Mouse (Mus musculus) urinary bladder, postnatal 14 days (tissue): ENCODE measurements around the gene Elovl5.

Source experiments
- DNase-seq: peaks from one replicate; pipeline ENCODE4 v3.0.0; 2021; ENCODE audit warnings: low spot score

Gene Elovl5

DNA sequence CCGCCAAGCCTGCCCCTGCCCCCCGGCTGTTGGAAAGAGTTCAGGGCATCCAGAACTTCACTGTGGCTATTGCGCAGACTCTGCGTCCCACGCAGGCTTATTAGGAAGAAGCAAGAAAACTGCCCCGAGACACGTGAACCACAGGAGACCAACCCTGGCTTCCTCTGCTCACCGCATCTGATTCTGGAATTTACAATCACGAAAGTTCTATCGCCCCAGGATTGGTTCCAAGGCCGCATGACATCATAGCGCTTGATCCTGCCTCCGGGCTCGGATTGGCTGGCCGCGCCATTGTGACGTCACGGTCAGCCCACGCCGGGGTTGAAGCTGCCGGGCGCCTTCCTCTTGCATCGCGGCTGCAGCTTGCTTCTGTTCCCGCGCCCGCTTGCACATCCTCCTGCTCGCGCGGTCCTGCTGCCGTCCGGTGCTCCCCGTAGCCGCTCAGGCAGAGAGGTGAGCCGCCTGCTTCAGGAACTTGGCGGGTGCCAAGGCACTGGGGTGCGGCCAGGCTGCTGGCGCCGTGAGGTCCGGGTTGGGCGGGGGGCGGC lies at the start of gene Elovl5:
TSS of gene Elovl5 (plus strand) at position 291 of the 548 bp plus-strand sequence.
- peak; percentile 97 for DNase-seq

GRCm38 (mm10) chr9:77891501-77891900 lies 25.7 kb upstream of the Elovl5 start:
- no peak for DNase-seq

- no peak for DNase-seq
Observed at GRCm38 (mm10) chr9:77898551-77898950, 18.6 kb upstream of the Elovl5 start.

GRCm38 (mm10) chr9:77904133-77904532 lies 13.0 kb upstream of the Elovl5 start:
- no peak for DNase-seq

DNA sequence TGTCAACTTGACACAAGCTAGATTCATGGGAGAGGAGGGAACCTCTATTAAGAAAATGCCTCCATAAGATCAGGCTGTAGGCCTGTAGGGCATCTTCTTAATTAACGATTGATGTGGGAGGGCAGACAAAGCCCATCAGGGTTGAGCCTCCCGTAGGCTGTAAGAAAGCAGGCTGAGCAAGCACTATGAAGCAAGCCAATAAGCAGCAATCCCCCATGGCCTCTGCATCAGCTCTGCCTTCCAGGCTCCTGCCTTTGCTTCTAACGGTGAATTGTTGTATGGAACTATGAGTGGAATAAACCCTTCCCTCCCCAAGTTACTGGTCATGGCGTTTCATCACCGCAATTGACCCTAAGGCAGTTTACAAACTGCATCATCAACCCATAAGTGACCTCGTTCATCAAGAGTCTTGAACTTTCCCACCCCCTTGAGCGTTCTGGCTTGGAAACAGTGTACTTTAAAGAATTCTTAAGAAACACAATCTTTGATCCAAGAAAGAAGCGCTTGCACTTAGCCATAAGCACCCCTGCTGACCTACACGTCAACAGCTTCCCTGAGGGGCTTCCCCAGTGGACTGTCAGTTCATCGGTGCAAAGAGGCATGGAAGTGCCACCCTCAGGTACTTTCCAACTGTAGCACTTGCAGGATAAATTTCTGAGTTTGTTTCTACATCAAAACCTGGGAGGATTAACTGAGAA lies 7.4 kb upstream of the Elovl5 start:
- no peak for DNase-seq

DNA sequence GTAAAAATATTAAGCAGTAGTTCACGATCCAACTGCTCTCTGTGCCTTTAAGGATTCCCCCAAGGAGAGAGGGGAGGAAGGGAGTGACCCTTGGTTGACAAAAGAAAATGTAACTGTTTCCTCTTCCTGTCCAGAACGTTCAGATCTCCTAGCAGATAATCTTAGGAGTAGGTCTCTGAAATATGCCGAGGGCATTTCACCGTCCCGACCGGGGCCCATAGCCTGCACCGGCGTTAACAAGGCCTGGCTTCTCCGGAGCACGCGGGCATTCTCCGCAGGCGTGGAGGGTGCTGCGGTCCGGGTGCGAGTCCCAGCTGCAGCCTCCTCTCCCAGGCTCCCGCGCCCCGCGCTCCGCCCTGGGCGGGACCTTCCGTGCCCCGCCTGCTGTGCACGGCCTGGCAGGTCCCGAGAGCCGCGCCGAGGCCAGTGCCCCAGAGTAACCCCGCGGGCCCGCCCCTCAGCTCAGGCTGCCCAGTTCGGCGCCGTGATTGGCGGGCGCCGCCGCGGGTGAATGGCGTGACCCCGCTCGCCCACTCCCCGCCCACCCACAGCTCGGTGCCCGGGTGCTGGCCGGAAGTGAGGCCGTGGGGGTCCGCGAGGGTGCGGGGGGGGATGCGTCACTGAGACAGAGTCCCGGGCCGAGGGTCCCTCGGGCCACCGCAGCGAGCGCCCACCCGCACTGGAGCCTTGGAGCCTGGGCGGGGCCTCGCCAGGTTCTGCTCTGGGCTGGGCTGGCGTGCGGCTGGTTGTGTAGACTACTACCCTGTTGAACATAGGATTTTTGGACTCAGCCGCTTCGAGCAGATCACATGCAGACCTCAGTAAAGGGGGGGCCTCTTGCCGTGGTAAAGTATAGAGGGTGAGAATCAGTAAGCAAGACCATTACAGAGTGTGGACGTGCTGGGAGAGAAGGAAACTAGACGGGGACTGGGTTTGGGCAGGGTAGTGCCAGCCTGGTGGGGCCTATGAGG lies 6.6 kb upstream of the Elovl5 start:
- peak; percentile 93 for DNase-seq

- DNase-seq: no peak
Observed at GRCm38 (mm10) chr9:77911508-77912229, 5.5 kb upstream of the Elovl5 start.

GRCm38 (mm10) chr9:77912246-77912645 lies 4.9 kb upstream of the Elovl5 start:
- no peak for DNase-seq

DNA sequence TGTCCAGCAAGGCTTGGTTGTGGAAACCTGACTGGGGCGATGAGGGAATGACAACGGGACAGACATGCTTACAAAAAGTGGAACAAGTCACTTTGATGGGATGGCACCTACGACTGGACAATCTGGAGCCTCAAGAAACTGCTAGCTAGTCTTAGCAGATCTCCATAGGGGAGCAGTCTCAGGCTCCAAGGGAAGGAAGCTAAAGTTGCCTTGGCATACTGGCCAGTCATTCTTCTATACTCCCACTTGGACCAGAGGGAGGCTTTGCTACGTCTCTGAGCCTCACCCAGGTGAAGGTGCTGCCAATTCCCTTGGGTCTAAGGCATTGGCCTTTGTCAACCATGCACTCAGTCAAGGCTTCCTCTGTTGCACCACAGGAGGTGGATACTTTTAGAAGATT lies 2.5 kb upstream of the Elovl5 start:
- DNase-seq: no peak

DNA sequence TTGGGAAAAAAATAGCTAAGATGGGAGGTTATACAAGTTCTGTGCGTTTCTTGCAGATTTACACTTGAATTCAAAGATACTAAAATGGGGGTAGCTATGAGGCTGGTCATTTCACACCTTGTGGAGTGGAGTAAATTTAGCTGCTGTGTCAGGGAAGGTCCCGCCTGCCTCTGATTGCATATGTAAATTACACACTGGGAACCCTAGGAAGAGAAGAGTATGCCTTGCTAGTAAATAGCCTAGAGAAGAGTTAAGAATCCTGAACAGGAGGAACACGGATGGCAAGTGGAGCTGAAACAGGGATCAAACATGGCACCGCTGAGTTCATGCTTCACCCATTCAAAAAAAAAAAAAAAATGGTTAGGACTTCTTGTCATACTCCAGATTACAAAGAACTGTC lies 1.4 kb upstream of the Elovl5 start:
- no peak for DNase-seq

DNA sequence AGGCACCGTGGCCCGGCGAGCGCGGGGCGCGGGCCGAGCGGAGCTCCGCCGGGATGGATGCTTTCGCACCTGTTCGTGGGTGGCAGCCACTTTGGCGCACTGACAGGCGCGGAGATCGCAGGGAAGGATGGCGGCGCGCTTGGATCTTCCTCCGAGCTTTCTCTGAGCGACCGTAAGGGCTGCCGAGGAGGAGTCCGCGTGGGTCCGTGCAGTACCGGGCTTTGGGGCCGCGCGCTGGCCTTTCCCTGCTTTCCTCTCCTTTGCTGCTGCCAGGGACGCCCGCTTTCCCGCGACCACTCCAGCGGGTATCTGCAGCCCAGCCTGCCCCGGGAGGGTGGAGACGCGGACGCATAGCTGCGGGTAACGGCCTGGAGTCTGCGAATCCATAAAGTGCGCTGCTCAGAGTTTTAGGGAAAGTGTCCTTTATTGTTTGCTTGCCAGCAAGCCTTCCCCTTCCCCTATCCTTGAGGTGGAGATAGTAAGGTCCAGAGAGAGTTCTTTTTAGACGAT lies 513 bp downstream of the Elovl5 start:
- DNase-seq: peak; percentile 29

GRCm38 (mm10) chr9:77918211-77918610 lies 1.0 kb downstream of the Elovl5 start:
- no peak for DNase-seq

DNA sequence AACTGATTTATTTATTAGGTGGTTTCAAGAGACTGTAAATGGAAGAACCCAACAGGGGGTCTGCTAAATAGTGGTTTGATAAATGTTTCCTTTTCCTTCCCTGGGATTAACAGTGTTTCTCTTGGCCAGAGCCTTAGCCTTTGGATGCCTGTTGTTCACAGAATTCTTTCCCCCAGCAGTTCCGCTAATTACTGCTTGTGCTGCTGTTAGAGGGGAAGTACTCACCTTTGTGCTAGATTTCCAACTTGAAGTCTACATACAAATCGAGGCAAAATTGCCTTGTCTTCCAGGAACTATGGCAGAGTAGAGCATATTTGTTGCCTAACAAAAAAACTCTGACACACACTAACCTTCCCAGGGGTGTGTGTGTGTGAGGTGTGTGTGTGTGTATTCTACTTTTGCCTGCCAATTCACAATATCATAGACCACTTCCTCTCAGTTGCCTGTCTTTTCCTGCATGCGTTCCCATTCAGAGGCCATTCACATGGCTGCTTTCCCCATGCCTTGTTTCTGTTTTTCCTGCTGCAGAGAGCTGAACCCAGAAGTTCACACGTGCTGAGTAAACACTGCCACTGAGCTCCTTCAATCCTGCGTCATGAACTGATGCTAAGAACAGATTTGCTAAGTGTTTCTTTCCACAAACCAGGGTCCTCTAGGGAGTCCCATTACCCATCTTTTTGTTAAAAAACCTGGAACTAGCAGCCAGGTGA lies 2.0 kb downstream of the Elovl5 start:
- no peak for DNase-seq

DNA sequence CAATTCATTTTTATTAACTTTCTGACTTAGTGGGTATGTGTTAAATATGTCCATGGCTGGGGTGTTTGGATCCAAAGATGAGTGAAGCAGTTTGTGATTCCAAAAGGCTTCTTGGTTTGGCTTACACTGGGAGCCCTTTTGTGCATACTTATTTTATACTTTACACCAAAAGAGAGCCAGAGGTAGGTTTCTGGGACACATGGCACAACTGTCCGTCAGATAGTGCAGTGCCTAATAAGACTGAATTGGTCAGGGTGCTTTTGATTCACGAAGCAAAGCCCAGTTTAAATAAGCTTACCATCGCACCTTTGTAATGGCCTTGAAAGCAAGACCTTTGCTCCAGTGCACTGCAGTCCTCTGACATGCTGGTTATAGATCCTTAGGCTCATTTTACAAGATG lies 3.3 kb downstream of the Elovl5 start:
- no peak for DNase-seq

DNA sequence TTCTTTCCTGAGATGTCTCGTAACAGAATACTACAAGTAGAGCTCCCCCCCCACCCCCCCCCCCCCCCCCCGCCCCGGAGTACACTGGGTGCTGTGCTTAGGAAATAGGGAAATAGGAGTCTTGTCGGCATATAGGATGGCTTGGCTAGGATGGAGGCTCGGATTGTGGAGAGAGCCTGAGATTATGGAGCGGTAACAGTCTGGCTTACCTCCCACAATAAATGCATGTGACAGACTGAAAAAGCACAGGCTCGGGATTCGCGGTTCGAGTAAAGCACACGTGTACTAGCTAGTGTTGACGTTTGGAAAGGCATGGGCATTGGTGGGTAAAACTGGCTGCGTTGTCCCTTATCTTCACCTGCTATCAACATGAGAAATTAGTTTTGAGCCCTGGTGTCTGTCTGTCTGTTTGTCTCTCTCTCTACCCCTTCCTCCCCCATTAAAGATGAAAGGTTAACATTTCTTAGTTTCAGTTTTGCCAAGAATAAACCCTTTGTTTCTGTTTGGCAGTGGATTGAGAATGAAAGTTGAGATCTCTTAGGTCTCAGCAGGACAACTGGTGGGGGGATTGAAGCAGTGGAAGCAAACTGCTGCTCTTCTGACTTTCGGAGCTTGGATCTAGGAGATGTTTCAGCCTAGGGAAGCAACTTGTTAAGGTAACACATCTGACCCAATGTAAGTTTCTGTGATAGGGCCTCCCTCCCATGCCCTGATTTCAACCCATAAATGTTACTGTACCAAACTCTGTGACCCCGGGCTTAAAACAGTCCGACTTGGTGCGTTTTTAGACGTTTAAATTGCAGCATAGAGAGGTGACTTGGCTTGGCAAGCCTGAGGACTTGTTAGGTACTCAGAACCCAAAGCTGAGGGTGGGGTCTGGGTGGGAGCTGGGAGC lies 4.4 kb downstream of the Elovl5 start:
- no peak for DNase-seq

DNA sequence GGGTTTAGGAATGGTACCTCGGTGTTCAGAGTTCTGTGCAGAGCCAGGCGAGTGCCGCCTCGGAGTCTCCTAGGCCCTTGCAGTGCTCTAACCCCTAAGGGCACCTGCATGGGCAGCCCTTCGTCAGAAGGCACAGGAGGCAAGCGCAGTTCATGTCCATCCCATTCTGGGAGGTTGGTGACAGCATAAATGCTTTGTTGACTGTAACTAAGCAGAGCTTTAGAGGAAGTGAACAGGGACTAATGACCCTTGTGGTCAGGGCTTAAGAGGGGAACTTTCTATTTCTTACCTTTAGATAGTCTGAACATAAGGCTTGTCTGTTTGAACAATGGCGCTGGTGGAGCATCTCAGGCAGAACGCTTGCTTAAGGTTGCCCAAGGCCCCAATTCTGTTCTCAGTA lies 6.6 kb downstream of the Elovl5 start:
- no peak for DNase-seq

GRCm38 (mm10) chr9:77924199-77924598 lies 7.0 kb downstream of the Elovl5 start:
- no peak for DNase-seq

DNA sequence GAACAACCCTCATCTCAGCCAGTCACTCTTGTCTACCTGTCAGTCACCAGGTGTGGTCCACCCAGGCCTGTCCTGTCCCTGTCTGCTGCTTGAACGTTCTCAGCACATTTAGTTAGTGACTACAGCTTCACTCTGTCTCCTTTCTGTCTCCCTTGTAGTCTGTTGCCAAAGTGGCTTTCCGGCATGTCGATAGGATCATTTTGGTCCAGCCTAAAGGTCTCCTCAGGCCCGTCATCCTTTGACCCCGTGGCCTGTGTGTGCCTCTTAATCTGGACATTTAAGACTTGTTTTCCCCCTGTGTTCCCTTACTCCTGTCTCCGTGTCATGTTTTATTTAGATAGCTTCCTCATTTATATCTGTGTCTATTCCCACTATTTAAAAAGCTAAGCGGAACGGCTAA lies 9.0 kb downstream of the Elovl5 start:
- DNase-seq: no peak

GRCm38 (mm10) chr9:77926911-77927310 lies 9.7 kb downstream of the Elovl5 start:
- DNase-seq: no peak

- no peak for DNase-seq
Observed at GRCm38 (mm10) chr9:77927431-77927830, 10.3 kb downstream of the Elovl5 start.
